ENCODE assay signal across 8 mouse cellular contexts in the genomic region with DNA sequence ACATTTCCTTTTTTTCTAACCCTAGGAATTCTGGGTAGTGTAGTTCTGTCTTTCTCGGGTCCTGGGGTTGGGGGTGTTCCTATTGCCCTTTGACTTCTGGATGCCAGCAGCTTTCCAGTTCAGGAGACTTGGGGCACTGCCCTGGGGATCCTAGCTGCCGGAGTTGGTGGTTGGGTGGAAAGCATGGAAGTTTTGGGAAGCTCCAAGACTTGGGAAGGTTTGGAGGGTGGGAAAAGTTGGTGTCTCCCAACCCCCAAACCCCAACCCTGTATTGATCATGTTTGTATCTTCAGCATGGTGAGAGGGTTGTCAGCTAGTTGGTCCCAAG. TPM values are rescaled to one million over a fixed set of nuclear protein-coding genes. Genes with fewer than 3 reads are reported as not detected.
DNase-seq lines count a peak whose midpoint lies in the region; ATAC-seq and TF ChIP-seq lines count a peak whose summit lies in the region.

No protein-coding gene starts in this region.

- H3K27ac ChIP-seq in heart, embryonic 13.5 days (replicated peaks) = peak overlapping the region; percentile 93
- H3K27ac ChIP-seq in embryonic facial prominence, embryonic 12.5 days = no peak overlapping the region
- H3K27ac ChIP-seq in hindbrain, postnatal 0 days = no peak overlapping the region
- H3K27ac ChIP-seq in midbrain, embryonic 15.5 days = no peak overlapping the region

- peaks cover 52% of the 10 kb centered on the region for H3K4me1 ChIP-seq in heart, embryonic 13.5 days
- peaks cover 29% of the 10 kb centered on the region for H3K4me1 ChIP-seq in embryonic facial prominence, embryonic 12.5 days
- H3K4me1 ChIP-seq in hindbrain, postnatal 0 days (ENCODE audit: insufficient read depth, low read length) = peaks cover 15% of the 10 kb centered on the region; the same call in 1 of the 2 replicates
- peaks cover 21% of the 10 kb centered on the region for H3K4me1 ChIP-seq in midbrain, embryonic 15.5 days

- WGBS in heart, embryonic 13.5 days = 31% methylated on average over 2 of the region's 2 CpGs
- 24% methylated on average over 2 of the region's 2 CpGs for WGBS in embryonic facial prominence, embryonic 12.5 days
- WGBS in hindbrain, postnatal 0 days = 22% methylated on average over 2 of the region's 2 CpGs
- WGBS in midbrain, embryonic 15.5 days = 23% methylated on average over 2 of the region's 2 CpGs

- H3K9ac ChIP-seq in heart, embryonic 13.5 days = peak overlapping the region; percentile 97
- no peak overlapping the region; the same call in 1 of the 2 replicates for H3K9ac ChIP-seq in embryonic facial prominence, embryonic 12.5 days
- H3K9ac ChIP-seq in hindbrain, postnatal 0 days (replicated peaks; ENCODE audit: low read length) = no peak overlapping the region
- H3K9ac ChIP-seq in midbrain, embryonic 15.5 days = no peak overlapping the region; the same call in 1 of the 2 replicates

- no peaks in the 10 kb centered on the region for H3K36me3 ChIP-seq in heart, embryonic 13.5 days
- H3K36me3 ChIP-seq in embryonic facial prominence, embryonic 12.5 days = no peaks in the 10 kb centered on the region
- H3K36me3 ChIP-seq in hindbrain, postnatal 0 days (ENCODE audit: insufficient read depth, low read length) = no peaks in the 10 kb centered on the region
- H3K36me3 ChIP-seq in midbrain, embryonic 15.5 days (replicated peaks) = no peaks in the 10 kb centered on the region

- peak overlapping the region; percentile 90 for H3K4me3 ChIP-seq in heart, embryonic 13.5 days
- peak overlapping the region; percentile 64 for H3K4me3 ChIP-seq in embryonic facial prominence, embryonic 12.5 days
- peak overlapping the region; percentile 66 for H3K4me3 ChIP-seq in hindbrain, postnatal 0 days (ENCODE audit: low read length)
- H3K4me3 ChIP-seq in midbrain, embryonic 15.5 days = peak overlapping the region; percentile 84

- no peak for DNase-seq in heart, adult 8-10 months (ENCODE audit: low spot score)
- DNase-seq in hindbrain, postnatal 0 days (ENCODE audit: low spot score) = no peak
- DNase-seq in right cerebral cortex, adult 2 months (ENCODE audit: low spot score in 2 of 2) = no peak
- no peak for DNase-seq in thymus, adult 18-20 months
- no peak for DNase-seq in left cerebral cortex, adult 18-20 months (ENCODE audit: low spot score in 2 of 2)

- peaks cover 26% of the 10 kb centered on the region for H3K27me3 ChIP-seq in heart, embryonic 13.5 days (replicated peaks)
- peaks cover 79% of the 10 kb centered on the region for H3K27me3 ChIP-seq in embryonic facial prominence, embryonic 12.5 days
- H3K27me3 ChIP-seq in hindbrain, postnatal 0 days (ENCODE audit: insufficient read depth, low read length) = peaks cover 17% of the 10 kb centered on the region; the same call in 1 of the 2 replicates
- peaks cover 71% of the 10 kb centered on the region for H3K27me3 ChIP-seq in midbrain, embryonic 15.5 days (replicated peaks)

- peak overlapping the region; percentile 100 for H3K4me2 ChIP-seq in heart, embryonic 13.5 days
- H3K4me2 ChIP-seq in embryonic facial prominence, embryonic 12.5 days (replicated peaks) = peak overlapping the region; percentile 100
- peak overlapping the region; percentile 100 for H3K4me2 ChIP-seq in hindbrain, postnatal 0 days (ENCODE audit: low read depth, low read length)
- H3K4me2 ChIP-seq in midbrain, embryonic 15.5 days = peak overlapping the region; percentile 100

- H3K9me3 ChIP-seq in heart, embryonic 13.5 days = no peaks in the 10 kb centered on the region
- no peaks in the 10 kb centered on the region for H3K9me3 ChIP-seq in embryonic facial prominence, embryonic 12.5 days
- no peaks in the 10 kb centered on the region for H3K9me3 ChIP-seq in hindbrain, postnatal 0 days (ENCODE audit: low read length)
- no peaks in the 10 kb centered on the region for H3K9me3 ChIP-seq in midbrain, embryonic 15.5 days

- no peak for ATAC-seq in heart, embryonic 13.5 days (ENCODE audit: extremely low read depth, insufficient number of reproducible peaks, low FRiP score, low TSS enrichment)
- no peak for ATAC-seq in embryonic facial prominence, embryonic 12.5 days (ENCODE audit: insufficient number of reproducible peaks, insufficient read depth, low FRiP score, low TSS enrichment)
- ATAC-seq in hindbrain, postnatal 0 days = no peak
- peak; percentile 19; the same call in 1 of the 2 replicates for ATAC-seq in midbrain, embryonic 15.5 days (replicated peaks)

- no peak for TF ChIP-seq CTCF in hindbrain, postnatal 0 days (IDR thresholded peaks at IDR 0.05; ENCODE audit: low read depth)

RNA-seq across cellular contexts. Expression of a gene that starts 0.2 kb away (rescaled TPM):
- polyA plus RNA-seq in heart, embryonic 13.5 days (2015; fragmentation: Nextera tagmentation; extraction: Ambion mirVana) = 29.3 and 32.8 TPM in 2 replicates
- 10 to 100 TPM; 12.7 to 26.1 (median 16.3) TPM for total RNA-seq in heart, adult 8-10 months (2022)
- 2.6 and 3.2 TPM in 2 replicates for polyA plus RNA-seq in embryonic facial prominence, embryonic 12.5 days (2016; fragmentation: Nextera tagmentation; extraction: Ambion mirVana)
- 0.83 and 1.3 TPM in 2 replicates for total RNA-seq in hindbrain, postnatal 0 days (2014; rRNA removed)
- polyA plus RNA-seq in hindbrain, postnatal 0 days (2015; fragmentation: Nextera tagmentation; extraction: Ambion mirVana) = 0.21 and 0.39 TPM in 2 replicates
- polyA plus RNA-seq in midbrain, embryonic 15.5 days (2015; fragmentation: Nextera tagmentation; extraction: Ambion mirVana) = 0.65 and 0.80 TPM in 2 replicates
- 1 to 10 TPM; 6.2 to 9.6 TPM for total RNA-seq in left cerebral cortex, adult 18-20 months (2021)

RNA-seq across cellular contexts. Expression of a gene that starts 10.5 kb away (rescaled TPM):
- 13.9 and 14.2 TPM in 2 replicates for polyA plus RNA-seq in heart, embryonic 13.5 days (2015; fragmentation: Nextera tagmentation; extraction: Ambion mirVana)
- 10 to 100 TPM; 34.7 to 48.9 (median 42.6) TPM for total RNA-seq in heart, adult 8-10 months (2022)
- polyA plus RNA-seq in embryonic facial prominence, embryonic 12.5 days (2016; fragmentation: Nextera tagmentation; extraction: Ambion mirVana) = 7.0 and 7.3 TPM in 2 replicates
- total RNA-seq in hindbrain, postnatal 0 days (2014; rRNA removed) = 39.2 and 50.5 TPM in 2 replicates
- polyA plus RNA-seq in hindbrain, postnatal 0 days (2015; fragmentation: Nextera tagmentation; extraction: Ambion mirVana) = 28.2 and 28.3 TPM in 2 replicates
- polyA plus RNA-seq in midbrain, embryonic 15.5 days (2015; fragmentation: Nextera tagmentation; extraction: Ambion mirVana) = 25.7 and 26.7 TPM in 2 replicates
- total RNA-seq in left cerebral cortex, adult 18-20 months (2021) = 10 to 100 TPM; 27.1 to 32.4 TPM
